Mouse (Mus musculus) CH12F3 (cell line): Measurements from ENCODE around the gene Ncmap.

Experiments
- in situ Hi-C: fragments of 300-500 bp; cut with MboI; formaldehyde crosslinking; loops from 2 replicates; pipeline ENCODE4 v1.14.3; 2020; ENCODE audit warnings: low sequenced_read_pairs

The Ncmap gene

DNA sequence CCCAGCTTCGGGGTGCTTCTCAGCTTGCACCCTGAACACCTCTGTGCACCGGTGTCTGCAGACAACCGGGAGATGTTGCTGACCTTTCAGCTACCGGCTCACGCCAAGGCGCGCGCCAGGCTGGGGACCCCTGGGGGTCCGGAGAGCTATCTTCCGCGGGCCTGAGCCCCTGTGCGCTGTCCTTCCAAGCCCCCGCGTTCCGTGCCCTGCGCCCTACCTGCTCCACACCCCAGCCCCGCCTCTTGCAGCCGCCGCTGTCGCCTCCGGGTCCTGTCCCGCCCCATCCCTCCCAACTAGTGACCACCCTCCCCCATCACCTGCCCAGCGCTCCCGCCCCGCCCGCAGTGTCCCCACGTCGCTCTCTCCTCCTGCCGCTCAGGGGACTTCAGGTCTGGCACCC is at the start of gene Ncmap:
Gene Ncmap (minus strand): TSS at position 237 of the 400 bp plus-strand sequence.
- in situ Hi-C loops: no loop called here

DNA sequence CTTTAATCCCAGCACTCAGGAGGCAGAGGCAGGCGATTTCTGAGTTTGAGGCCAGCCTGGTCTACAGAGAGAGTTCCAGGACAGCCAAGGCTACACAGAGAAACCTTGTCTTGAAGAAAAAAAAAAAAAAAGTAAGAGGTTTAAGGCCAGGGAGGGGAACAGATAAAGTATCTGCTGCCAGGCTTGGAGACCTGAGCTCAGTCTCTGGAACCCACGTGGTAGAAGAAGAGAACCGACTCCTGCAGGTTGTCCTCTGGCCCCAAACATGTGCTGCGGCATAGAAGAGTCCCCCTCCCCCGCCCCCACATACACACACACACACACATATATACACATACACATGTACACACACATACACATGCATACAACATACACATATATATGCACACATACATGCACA is 44.4 kb upstream of the Ncmap start:
- in situ Hi-C loops: no loop called here

DNA sequence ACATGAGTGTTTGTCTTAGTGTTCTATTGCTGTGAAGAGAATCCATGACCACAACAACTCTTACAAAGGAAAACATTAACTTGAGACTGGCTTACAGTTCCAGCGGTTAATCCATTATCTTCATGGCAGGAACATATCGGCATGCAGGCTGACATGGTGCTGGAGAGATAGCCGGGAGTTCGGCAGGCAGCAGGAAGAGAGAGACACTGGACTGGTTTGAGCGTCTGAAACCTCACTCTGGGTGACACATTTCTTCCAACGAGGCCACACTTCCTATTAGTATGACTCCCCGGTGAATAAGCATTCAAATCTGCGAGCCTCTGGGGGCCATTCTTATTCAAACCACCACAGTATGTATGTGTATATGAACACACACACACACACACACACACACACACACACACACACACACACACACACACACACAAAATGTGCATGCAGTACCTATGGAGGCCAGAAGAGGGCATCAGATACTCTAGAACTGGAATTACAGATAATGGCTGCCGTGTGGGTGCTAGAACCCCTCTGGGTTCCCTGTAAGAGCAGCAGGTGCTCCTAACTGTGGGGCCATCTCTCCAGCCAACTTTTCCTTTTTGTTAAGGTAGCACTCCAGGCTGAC is 42.0 kb upstream of the Ncmap start:
- in situ Hi-C loops: no loop called here

DNA sequence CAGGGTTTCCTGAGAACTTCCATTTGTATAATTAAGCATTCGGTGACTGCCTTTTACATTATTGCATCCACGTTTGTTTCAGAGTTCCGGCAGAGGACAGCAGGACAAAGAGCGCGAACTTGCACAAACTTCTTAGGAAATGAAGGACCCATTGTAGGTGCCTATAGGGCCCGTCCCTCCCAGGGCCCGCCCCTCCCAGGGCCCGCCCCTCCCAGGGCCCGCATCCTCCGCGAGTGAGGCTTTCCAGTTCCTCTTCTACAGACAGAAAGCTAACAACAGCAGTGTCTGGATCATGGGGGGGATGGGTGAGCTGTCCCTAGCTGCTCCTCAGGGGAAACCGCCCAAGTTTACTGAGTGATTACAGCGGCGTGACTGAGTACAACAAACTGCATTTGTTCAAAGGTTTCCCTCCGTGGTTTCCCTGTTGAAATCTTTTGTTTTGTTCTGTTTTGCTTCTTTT is 41.2 kb upstream of the Ncmap start:
- in situ Hi-C loops: no loop called here

DNA sequence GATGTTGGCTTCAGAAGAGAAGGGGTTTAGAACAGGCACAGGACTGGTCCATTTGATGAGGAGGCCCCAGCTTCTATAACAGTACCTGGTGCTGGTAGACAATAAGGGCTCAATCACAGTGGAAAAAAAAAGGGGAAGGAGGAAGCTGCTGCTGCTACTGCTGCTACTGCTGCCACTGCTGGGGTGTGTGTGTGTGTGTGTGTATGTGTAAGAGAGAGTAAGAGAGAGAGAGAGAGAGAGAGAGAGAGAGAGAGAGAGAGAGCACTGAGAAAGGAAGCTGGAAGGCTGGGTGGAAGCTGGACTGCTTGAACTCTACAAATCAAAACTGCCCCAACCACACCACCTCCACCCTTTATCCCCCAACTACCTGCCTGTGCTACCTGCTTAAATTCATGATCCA is 39.9 kb upstream of the Ncmap start:
- in situ Hi-C loops: no loop called here

DNA sequence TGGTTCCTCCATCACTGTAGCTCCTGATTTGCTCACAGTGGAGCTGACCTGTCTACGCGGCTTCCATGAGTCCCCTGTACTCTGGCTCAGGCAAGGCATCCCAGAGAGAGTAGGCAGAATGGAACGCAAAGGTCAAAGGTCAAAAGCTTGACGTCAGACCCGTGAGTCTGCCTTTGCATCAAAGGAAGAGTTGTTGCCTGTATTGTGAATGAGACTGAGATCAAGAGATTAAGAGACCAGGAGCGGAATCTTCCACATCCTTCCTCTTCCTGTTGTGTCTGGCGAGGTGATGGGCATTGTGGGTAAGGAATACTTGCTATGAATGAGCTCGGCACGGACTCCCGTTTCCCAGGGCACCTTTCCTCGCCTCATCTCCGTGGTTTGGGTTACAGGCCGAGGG is 38.3 kb upstream of the Ncmap start:
- in situ Hi-C loops: no loop called here

DNA sequence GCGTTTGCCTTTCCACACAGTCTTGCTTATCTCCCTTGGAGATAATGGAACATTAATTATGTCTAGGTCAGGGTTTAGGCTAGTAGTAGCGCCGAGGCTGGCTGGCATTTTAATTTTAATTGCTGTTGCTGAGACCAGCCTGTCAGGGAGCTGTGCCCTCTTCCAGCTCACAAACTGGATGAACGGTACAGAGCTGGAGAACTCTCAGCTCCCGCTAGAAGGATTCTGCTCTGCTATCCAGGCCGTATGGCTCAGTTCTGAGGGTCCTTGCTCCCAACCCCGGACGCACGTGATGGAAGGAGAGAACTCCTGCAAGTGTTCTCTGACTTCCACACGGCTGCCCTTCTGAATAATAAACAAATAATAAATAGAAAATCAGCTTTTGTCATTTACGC is 36.4 kb upstream of the Ncmap start:
- in situ Hi-C loops: no loop called here

DNA sequence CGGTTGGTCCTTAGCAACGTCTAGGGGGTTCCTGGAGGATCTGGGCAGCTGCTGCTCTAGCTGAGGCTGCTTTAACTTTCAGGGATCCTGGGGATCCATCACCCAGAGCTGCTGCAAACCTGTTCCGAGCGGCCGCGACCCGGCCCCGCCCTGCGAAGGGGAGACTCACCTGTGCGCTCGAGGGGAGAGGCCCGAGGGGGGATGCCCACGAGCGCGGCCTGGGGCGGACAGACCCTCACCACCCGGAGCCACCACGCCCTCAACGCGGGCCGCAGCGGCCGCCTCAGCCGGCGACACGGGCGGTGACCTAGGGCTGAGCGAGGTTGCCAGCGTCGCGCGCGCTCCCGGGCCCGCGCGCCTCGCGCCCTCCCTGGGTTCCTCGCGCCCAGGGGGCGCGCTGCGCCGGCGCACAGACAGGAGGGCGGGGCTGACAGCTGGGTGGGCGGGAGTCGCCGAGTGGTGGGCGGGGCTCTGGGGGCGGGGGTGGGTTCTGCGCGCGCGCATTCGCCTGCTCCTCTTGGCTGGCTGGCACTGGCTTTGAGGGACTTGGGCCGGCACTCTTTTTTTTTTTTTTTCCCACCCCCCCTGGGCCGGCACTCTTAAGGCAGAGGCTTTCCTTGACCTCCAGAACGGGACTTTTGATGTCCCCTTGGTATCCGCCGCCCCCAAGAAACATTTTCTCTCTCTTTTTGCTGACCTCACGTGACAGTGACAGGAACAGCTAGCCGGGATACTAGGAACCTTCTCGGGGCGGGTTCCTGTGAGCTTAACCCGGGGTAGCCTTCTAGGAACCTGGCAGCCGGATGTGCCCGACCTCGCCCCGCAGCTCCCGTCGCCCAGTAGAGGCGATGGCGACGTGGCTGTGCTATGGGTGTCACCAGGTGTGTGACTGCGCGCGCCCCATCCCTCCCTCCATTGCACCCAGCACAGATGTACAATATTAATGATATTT is 35.7 kb upstream of the Ncmap start, which contains the start of gene Rcan3:
Gene Rcan3 (minus strand): TSS at position 411 of the 952 bp plus-strand sequence.
- in situ Hi-C loops: no loop called here

DNA sequence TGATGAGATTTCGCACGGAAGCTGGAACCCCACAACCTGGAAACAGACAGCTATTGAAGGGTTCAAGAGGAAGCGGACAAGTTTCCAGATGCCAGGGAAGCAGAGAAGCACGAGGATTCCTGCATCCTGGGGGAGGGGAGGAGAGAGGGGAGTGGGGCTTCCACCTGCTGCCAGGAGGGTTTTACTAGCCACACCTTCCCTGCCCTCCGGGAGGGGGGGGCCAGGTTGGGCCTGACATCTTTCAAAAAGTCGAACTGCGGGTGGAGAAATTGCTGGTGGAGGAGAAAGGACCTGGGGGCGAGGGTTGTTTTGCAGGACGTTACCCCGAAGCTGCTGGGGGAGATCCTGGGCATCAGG is 35.0 kb upstream of the Ncmap start:
- in situ Hi-C loops: no loop called here

DNA sequence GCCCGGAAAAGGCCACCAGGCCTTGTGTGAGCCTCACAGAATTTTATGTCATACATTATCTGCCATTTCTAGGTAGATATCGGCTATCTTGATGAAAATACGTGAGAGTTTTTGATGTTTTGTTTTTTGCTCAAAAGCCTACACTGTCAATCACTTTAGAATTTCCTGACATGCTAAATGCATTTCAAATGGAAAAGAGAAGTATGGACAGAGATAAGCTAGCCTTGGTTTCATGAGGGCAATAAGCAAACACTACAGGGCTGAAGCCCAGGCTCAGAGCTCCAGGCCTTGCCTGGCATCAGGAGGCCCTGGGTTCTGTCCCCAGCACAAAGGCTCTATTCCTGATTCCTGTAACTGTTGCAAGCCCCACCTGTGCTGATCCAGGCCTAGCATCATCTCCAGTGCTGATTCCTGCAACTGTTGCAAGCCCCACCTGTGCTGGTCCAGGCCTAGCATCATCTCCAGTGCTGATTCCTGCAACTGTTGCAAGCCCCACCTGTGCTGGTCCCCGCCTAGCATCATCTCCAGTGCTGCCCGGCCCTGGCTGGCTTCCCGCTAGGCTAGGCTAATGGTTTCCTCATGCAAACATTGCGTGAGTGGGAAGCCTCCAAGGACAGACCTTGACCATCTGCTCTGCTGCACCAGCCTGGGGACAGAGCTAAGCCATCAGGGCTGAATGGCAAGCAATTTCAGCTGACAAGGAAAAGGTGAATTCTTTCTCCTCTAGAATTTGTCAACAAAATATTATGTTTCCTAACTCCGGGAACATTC is 32.1 kb upstream of the Ncmap start:
- in situ Hi-C loops: no loop called here

DNA sequence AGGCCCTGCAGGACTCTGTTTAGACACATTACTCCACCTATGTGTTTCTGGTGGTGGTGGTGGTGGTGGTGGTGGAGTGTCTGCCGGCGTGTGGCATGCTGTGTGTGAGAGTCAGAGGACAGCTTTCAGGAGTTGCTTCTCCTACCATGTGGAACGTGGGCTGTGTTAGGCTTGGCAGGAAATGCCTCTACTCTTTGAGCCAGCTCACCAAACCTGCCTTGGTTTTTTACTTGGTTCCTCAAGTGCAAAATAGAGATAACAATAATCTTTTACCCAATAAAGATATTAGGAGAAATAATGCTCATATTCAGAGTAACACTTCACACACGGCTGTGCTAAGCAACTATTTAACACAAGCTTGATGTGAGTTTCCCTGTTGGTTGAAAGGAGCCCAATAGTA is 31.4 kb upstream of the Ncmap start:
- in situ Hi-C loops: no loop called here

DNA sequence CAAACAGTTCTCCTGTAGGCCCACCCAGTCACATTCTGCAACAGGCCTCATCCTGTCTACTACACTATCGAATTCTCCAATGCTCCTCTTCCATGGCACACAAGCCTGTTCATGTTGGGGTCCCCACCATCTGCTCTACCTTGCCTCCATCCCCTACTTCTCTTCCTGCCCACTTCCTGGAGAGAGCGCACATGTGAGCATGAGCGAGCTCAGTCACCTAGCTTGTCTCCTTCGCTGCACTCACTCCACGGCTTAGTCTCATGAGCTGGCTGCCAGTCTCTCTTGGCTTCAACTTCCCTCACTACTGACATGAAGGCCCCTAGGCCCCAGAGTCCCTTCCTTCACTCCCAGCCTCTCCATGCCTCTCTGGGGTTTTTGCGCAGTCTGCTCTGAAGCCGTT is 28.6 kb upstream of the Ncmap start:
- in situ Hi-C loops: no loop called here

DNA sequence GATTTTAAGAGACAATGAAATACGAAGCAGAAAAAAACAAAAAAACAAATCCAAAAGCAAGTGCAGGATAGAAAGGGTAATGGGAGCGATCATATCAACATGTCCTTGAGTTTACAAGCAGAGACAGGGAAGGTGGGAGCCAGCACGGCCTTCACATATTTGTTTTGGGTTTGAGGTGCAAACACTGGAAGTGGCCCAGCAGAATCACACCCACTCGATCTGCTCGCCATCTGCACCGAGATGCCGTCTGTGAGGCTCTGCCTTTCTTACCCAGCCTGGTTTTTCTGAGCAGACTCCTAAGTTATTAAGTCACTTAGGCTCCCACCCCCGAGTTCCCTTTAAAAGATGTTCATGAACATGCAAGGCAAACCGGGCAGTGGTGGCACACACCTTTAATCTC is 27.6 kb upstream of the Ncmap start:
- in situ Hi-C loops: no loop called here

DNA sequence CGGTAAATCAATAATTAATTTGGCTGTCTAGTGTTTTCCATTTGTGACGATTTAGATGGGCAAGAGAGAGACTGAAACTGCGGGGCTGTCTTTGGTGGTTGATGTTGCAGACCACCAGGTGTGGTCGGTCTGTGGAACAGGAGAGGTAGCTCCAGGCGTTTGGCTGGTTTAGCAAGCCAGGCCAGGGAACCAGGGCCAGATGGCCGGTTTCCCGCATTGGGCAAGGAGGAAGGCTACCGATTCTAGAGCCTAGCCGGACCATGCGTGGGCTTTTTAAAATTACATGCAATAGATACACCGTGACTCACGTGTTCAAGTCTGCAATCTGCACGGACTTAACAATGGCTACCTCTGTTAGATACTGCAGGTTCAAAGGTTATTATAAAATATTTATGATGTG is 22.9 kb upstream of the Ncmap start:
- in situ Hi-C loops: no loop called here

DNA sequence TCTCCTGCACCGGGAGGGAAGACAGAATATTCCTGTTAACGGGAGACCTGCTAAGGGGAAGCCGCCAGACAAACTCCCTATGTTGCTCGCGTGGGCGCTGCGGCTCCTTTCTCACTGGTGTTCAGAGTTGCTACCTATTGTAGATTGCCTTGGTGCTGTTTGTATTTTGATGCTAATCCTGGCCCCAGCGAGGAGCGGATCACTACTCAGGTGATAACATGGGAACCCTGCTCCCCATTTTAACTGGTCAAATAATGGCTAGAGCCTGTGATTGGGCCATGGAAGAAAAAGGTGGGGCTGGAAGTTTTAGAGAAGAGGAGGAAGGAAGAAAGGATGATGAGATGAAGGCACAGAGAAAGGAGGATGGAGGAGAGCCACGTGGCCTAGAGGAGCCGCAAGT is 22.4 kb upstream of the Ncmap start:
- in situ Hi-C loops: no loop called here

DNA sequence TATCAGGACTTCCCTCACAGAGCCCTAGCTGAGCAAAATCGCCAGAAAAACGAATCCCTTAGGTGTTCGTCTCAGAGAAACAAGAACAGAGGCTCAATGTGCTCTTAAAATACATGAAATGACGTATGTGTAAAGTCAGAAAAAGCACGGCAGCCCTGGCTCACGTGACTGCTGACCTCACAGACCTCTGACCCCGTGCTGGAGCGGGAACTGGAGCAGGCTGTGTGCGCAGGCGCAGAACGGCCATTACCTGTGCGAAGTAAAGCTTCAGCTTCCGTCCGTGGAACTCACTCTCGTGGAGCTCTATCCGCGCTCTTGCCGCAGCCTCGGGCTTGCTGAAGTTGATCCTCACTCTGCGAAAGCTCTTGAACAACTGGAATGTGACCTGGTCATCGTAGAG is 22.0 kb upstream of the Ncmap start:
- in situ Hi-C loops: no loop called here

DNA sequence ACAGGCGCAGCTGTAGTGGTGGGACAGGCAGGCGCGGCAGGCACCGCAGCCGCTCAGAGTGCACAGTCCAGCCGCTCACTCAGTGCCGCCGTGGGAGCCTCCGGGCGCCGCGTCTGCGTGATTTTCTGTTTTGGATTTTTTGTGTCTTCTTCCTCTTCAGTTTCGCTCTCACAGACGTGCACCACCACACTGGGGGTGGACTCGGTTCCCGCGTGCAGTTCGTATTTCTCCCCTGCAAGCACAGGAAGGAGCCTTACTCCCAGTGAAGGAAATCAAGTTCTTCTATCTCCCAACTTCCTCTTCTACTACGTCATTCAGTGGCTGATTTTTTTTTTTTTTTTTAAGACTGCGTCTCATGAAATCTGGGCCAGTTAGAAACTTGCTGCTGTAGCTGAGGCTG is 18.3 kb upstream of the Ncmap start:
- in situ Hi-C loops: no loop called here

DNA sequence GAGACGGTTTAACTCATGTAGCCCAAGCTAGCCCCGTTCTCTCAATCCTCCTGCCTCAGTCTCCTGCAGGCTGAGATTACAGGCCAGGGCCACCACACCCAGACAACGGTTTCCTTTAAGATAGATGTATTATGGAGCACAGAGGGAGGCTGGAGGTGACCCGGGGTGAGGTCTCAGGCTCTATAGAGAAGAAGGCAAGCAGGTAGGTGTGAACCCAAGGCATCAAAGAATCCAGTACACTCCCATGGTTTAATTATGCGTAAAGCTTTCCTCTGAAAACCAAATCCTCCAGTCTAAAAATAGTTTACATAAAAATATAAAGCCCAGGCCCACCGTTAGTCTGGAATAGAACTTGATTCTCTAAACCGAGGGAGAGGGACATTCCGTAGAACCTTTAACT is 15.5 kb upstream of the Ncmap start:
- in situ Hi-C loops: no loop called here

DNA sequence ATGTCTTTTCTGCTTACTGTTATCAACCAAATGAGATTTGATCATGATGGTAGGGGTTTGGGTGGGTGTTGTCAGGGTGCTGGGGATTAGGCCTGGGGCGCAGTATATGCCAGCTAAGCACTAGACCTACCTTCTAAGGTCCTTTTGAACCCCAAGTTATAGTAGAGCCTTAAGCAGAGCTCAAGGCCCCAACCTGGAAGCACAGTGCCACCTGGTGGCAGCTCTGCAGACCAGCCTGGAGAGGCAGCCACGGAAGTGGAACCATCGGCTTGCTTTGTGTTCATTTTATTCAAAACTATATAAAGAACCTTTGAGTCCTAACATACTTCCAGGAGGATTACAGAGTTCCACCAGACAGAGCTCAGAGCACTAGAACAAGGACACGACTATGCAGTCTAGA is 13.6 kb upstream of the Ncmap start:
- in situ Hi-C loops: no loop called here

DNA sequence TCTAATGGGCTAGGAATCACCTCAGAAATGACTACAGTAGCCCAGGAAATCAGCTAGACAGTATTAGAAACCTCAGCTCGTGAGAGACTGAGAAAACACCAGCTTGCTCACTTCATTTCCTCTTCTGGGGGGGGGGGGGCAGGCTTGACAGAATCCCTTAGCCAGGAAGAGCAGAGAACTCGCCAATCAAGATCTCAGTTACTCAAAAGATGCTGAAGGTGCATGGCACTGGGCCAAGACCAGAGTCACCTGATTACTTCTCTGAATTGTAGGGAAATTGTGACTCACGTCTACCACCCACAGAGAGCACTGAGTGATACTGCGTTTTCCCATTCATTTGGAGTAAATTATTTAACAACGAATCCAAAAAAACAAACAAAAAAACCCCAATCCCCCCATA is 8.2 kb upstream of the Ncmap start:
- in situ Hi-C loops: no loop called here

DNA sequence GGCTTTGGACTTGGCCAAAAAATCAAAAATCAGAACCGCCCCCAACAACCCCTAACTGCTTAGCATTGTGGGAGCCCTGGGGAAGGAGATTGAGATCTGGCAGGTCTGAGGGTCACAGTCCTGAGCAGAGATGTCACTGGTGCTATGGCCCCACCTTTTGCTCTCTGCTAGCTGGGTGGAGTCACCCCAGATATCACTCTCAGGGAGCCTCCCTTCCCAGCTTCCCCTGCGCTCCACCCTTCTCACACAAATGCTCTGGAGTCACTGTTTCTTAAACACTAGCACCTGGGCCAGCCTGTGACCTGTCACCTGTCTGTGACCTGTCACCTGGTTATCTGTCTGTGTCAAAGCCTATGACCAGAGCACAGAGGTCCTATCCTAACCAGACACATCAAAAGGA is 6.9 kb upstream of the Ncmap start:
- in situ Hi-C loops: no loop called here

DNA sequence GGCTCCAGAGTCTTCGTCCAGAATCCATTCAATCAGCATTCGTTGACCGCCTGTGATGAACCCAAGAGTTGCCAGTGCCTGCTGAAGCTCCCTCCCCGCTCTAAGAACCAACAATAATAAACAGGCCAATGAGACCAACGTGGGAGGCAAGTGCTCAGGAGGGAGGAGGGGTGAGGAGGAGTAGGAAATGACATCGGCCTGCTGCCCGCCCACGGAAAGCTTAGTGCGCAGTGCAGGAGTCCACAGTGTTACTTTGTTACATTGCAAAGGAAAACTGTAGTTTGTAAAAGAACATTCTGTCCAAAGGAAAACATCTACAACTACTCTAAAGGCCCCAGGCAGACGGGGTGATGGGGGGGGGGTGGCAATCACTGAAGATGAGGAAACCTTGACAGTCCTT is 6.0 kb upstream of the Ncmap start:
- in situ Hi-C loops: no loop called here
